Mouse (Mus musculus): Measurements from ENCODE around the gene Btg2. TPM values are rescaled to one million over a fixed set of nuclear protein-coding genes. Genes with fewer than 3 reads are reported as not detected.

Gene Btg2
- polyA plus RNA-seq, 1 experiment from 2014 or later, result 22.1 TPM

- Histone ChIP-seq H3K4me1 (ENCODE audit: control insufficient read depth, insufficient read depth, low read length) (peaks cover 9% of the 10 kb centered on the region; the same call in 1 of the 2 replicates), H3K4me2 (ENCODE audit: low read depth, severe bottlenecking) (peak overlapping the region; percentile 76), H3K36me3 (ENCODE audit: control insufficient read depth, insufficient read depth, low read length) (no peaks in the 10 kb centered on the region), H3K27me3 (ENCODE audit: control insufficient read depth, insufficient read depth, low read length) (no peaks in the 10 kb centered on the region), H3K4me3 (ENCODE audit: low read depth, low read length) (peak overlapping the region; percentile 65), H3K27ac (replicated peaks; ENCODE audit: low read depth, low read length) (no peak overlapping the region), H3K9ac (ENCODE audit: low read length) (no peak overlapping the region), H3K9me3 (ENCODE audit: control insufficient read depth, low read length) (no peaks in the 10 kb centered on the region)
- WGBS, result 59% methylated on average over 14 of the region's 14 CpGs
- ATAC-seq (ENCODE audit: insufficient number of reproducible peaks, low FRiP score, low TSS enrichment, low read depth) (no peak), DNase-seq (ENCODE audit: low spot score) (no peak)
Observed at GRCm38 (mm10) chr1:134077389-134078060, 1.4 kb downstream of the Btg2 start.

- H3K9me3 ChIP-seq (ENCODE audit: control insufficient read depth, low read length), result no peaks in the 10 kb centered on the region
- WGBS, result 81% methylated on average over 2 of the region's 2 CpGs
- peak overlapping the region; percentile 23; the same call in 1 of the 2 replicates for H3K4me2 ChIP-seq (ENCODE audit: low read depth, severe bottlenecking)
- no peaks in the 10 kb centered on the region for H3K36me3 ChIP-seq (ENCODE audit: control insufficient read depth, insufficient read depth, low read length)
- no peak for DNase-seq (ENCODE audit: low spot score)
- H3K4me1 ChIP-seq (ENCODE audit: control insufficient read depth, insufficient read depth, low read length), result peaks cover 9% of the 10 kb centered on the region; the same call in 1 of the 2 replicates
- H3K27ac ChIP-seq (replicated peaks; ENCODE audit: low read depth, low read length), result no peak overlapping the region
- ATAC-seq (ENCODE audit: insufficient number of reproducible peaks, low FRiP score, low TSS enrichment, low read depth), result no peak
- H3K9ac ChIP-seq (ENCODE audit: low read length), result no peak overlapping the region
- H3K27me3 ChIP-seq (ENCODE audit: control insufficient read depth, insufficient read depth, low read length), result no peaks in the 10 kb centered on the region
- no peak overlapping the region for H3K4me3 ChIP-seq (ENCODE audit: low read depth, low read length)
Observed at GRCm38 (mm10) chr1:134076789-134077188, 2.1 kb downstream of the Btg2 start.

- no peak for ATAC-seq (ENCODE audit: insufficient number of reproducible peaks, low FRiP score, low TSS enrichment, low read depth)
- Histone ChIP-seq H3K4me1 (ENCODE audit: control insufficient read depth, insufficient read depth, low read length) (peaks cover 12% of the 10 kb centered on the region; the same call in 1 of the 2 replicates), H3K4me2 (ENCODE audit: low read depth, severe bottlenecking) (no peak overlapping the region), H3K27ac (replicated peaks; ENCODE audit: low read depth, low read length) (no peak overlapping the region), H3K4me3 (ENCODE audit: low read depth, low read length) (no peak overlapping the region), H3K9me3 (ENCODE audit: control insufficient read depth, low read length) (no peaks in the 10 kb centered on the region), H3K9ac (ENCODE audit: low read length) (no peak overlapping the region), H3K27me3 (ENCODE audit: control insufficient read depth, insufficient read depth, low read length) (no peaks in the 10 kb centered on the region), H3K36me3 (ENCODE audit: control insufficient read depth, insufficient read depth, low read length) (no peaks in the 10 kb centered on the region)
- 86% methylated on average over 8 of the region's 8 CpGs for WGBS
- DNase-seq (ENCODE audit: low spot score), result no peak
Observed at GRCm38 (mm10) chr1:134075532-134075931, 3.4 kb downstream of the Btg2 start.

- ATAC-seq (ENCODE audit: insufficient number of reproducible peaks, low FRiP score, low TSS enrichment, low read depth) (no peak), DNase-seq (ENCODE audit: low spot score) (no peak)
- Histone ChIP-seq H3K27ac (replicated peaks; ENCODE audit: low read depth, low read length) (no peak overlapping the region), H3K27me3 (ENCODE audit: control insufficient read depth, insufficient read depth, low read length) (no peaks in the 10 kb centered on the region), H3K9me3 (ENCODE audit: control insufficient read depth, low read length) (no peaks in the 10 kb centered on the region), H3K36me3 (ENCODE audit: control insufficient read depth, insufficient read depth, low read length) (no peaks in the 10 kb centered on the region), H3K4me3 (ENCODE audit: low read depth, low read length) (no peak overlapping the region), H3K4me2 (ENCODE audit: low read depth, severe bottlenecking) (no peak overlapping the region), H3K4me1 (ENCODE audit: control insufficient read depth, insufficient read depth, low read length) (peaks cover 12% of the 10 kb centered on the region; the same call in 1 of the 2 replicates), H3K9ac (ENCODE audit: low read length) (no peak overlapping the region)
- WGBS, result 88% methylated on average over 10 of the region's 10 CpGs
Observed at GRCm38 (mm10) chr1:134074606-134075005, 4.3 kb downstream of the Btg2 start.

- peaks cover 8% of the 10 kb centered on the region; the same call in 1 of the 2 replicates for H3K4me1 ChIP-seq (ENCODE audit: control insufficient read depth, insufficient read depth, low read length)
- H3K36me3 ChIP-seq (ENCODE audit: control insufficient read depth, insufficient read depth, low read length), result no peaks in the 10 kb centered on the region
- ATAC-seq (ENCODE audit: insufficient number of reproducible peaks, low FRiP score, low TSS enrichment, low read depth) (no peak), DNase-seq (ENCODE audit: low spot score) (no peak)
- H3K9me3 ChIP-seq (ENCODE audit: control insufficient read depth, low read length), result no peaks in the 10 kb centered on the region
- no peak overlapping the region for H3K4me3 ChIP-seq (ENCODE audit: low read depth, low read length)
- no peaks in the 10 kb centered on the region for H3K27me3 ChIP-seq (ENCODE audit: control insufficient read depth, insufficient read depth, low read length)
- H3K27ac ChIP-seq (replicated peaks; ENCODE audit: low read depth, low read length), result no peak overlapping the region
- 56% methylated on average over 3 of the region's 3 CpGs for WGBS
- no peak overlapping the region for H3K9ac ChIP-seq (ENCODE audit: low read length)
- H3K4me2 ChIP-seq (ENCODE audit: low read depth, severe bottlenecking), result no peak overlapping the region
Observed at GRCm38 (mm10) chr1:134074184-134074583, 4.7 kb downstream of the Btg2 start.

- H3K9me3 ChIP-seq (ENCODE audit: control insufficient read depth, low read length), result no peaks in the 10 kb centered on the region
- WGBS, result 77% methylated on average over 1 of the region's 1 CpGs
- no peak overlapping the region for H3K4me2 ChIP-seq (ENCODE audit: low read depth, severe bottlenecking)
- no peak overlapping the region for H3K27ac ChIP-seq (replicated peaks; ENCODE audit: low read depth, low read length)
- H3K9ac ChIP-seq (ENCODE audit: low read length), result no peak overlapping the region
- H3K27me3 ChIP-seq (ENCODE audit: control insufficient read depth, insufficient read depth, low read length), result no peaks in the 10 kb centered on the region
- H3K4me1 ChIP-seq (ENCODE audit: control insufficient read depth, insufficient read depth, low read length), result peaks cover 8% of the 10 kb centered on the region; the same call in 1 of the 2 replicates
- H3K4me3 ChIP-seq (ENCODE audit: low read depth, low read length), result no peak overlapping the region
- no peaks in the 10 kb centered on the region for H3K36me3 ChIP-seq (ENCODE audit: control insufficient read depth, insufficient read depth, low read length)
- DNase-seq (ENCODE audit: low spot score) (no peak), ATAC-seq (ENCODE audit: insufficient number of reproducible peaks, low FRiP score, low TSS enrichment, low read depth) (no peak)
Observed at GRCm38 (mm10) chr1:134073658-134074057, 5.3 kb downstream of the Btg2 start.

- Histone ChIP-seq H3K4me2 (ENCODE audit: low read depth, severe bottlenecking) (no peak overlapping the region), H3K4me3 (ENCODE audit: low read depth, low read length) (no peak overlapping the region), H3K4me1 (ENCODE audit: control insufficient read depth, insufficient read depth, low read length) (peaks cover 5% of the 10 kb centered on the region), H3K9me3 (ENCODE audit: control insufficient read depth, low read length) (no peaks in the 10 kb centered on the region), H3K36me3 (ENCODE audit: control insufficient read depth, insufficient read depth, low read length) (no peaks in the 10 kb centered on the region), H3K9ac (ENCODE audit: low read length) (no peak overlapping the region), H3K27ac (replicated peaks; ENCODE audit: low read depth, low read length) (no peak overlapping the region), H3K27me3 (ENCODE audit: control insufficient read depth, insufficient read depth, low read length) (no peaks in the 10 kb centered on the region)
- WGBS, result 82% methylated on average over 6 of the region's 6 CpGs
- ATAC-seq (ENCODE audit: insufficient number of reproducible peaks, low FRiP score, low TSS enrichment, low read depth), result no peak
- DNase-seq (ENCODE audit: low spot score), result no peak
Observed at GRCm38 (mm10) chr1:134073061-134073564, 5.8 kb downstream of the Btg2 start.

- ATAC-seq (ENCODE audit: insufficient number of reproducible peaks, low FRiP score, low TSS enrichment, low read depth) (no peak), DNase-seq (ENCODE audit: low spot score) (no peak)
- Histone ChIP-seq H3K9me3 (ENCODE audit: control insufficient read depth, low read length) (no peaks in the 10 kb centered on the region), H3K36me3 (ENCODE audit: control insufficient read depth, insufficient read depth, low read length) (no peaks in the 10 kb centered on the region), H3K4me3 (ENCODE audit: low read depth, low read length) (no peak overlapping the region), H3K27me3 (ENCODE audit: control insufficient read depth, insufficient read depth, low read length) (no peaks in the 10 kb centered on the region), H3K27ac (replicated peaks; ENCODE audit: low read depth, low read length) (no peak overlapping the region), H3K9ac (ENCODE audit: low read length) (no peak overlapping the region), H3K4me1 (ENCODE audit: control insufficient read depth, insufficient read depth, low read length) (peaks cover 18% of the 10 kb centered on the region), H3K4me2 (ENCODE audit: low read depth, severe bottlenecking) (no peak overlapping the region)
- WGBS, result 35% methylated on average over 10 of the region's 10 CpGs
Observed at GRCm38 (mm10) chr1:134071411-134072018, 7.4 kb downstream of the Btg2 start.

Measured in limb, embryonic 11.5 days (tissue).